In genomic region chr5:30951706-30952105, GRCm38 (mm10) we compare ENCODE assay signal across 20 mouse cellular contexts. TPM values are rescaled to one million over a fixed set of nuclear protein-coding genes. Genes with fewer than 3 reads are reported as not detected.
DNase-seq lines count a peak whose midpoint lies in the region; ATAC-seq and TF ChIP-seq lines count a peak whose summit lies in the region.
"Had no signal": no experiment of that assay in that cellular context is flagged by ENCODE, and none has a peak within 500 bp of the region (broad histone marks: within the 10 kb centered on the region; RNA-seq: fewer than 3 reads in every experiment).

No protein-coding gene starts in this region.

- 0 out of 2 replicates have a peak overlapping the region, but pooled peaks have one; percentile 5 for H3K27ac ChIP-seq in gastrocnemius, adult 2 months
- H3K27ac ChIP-seq in intestine, embryonic 15.5 days, result 0 out of 2 replicates have a peak overlapping the region, but pooled peaks have one; percentile 19
- H3K27ac ChIP-seq in intestine, embryonic 16.5 days (ENCODE audit: low read length), result no peak overlapping the region
- peak overlapping the region; percentile 19; the same call in 1 of the 2 replicates for H3K27ac ChIP-seq in left cerebral cortex, adult 2 months
- H3K27ac ChIP-seq: embryonic facial prominence, embryonic 12.5 days; forebrain, embryonic 15.5 days; hindbrain, embryonic 14.5 days had no signal

- H3K36me3 ChIP-seq in intestine, embryonic 15.5 days, result peaks cover 27% of the 10 kb centered on the region
- H3K36me3 ChIP-seq in intestine, embryonic 16.5 days (ENCODE audit: control insufficient read depth, insufficient read depth, low read length), result peaks cover 29% of the 10 kb centered on the region

- DNase-seq in gastrocnemius, adult 2 months, result no peak
- DNase-seq in gastrocnemius, postnatal 14 days, result no peak
- DNase-seq in left cerebral cortex, adult 2 months (ENCODE audit: extremely low spot score in 1 of 2, low spot score in 2 of 2), result no peak
- no peak for DNase-seq in left cerebral cortex, postnatal 14 days (ENCODE audit: low spot score in 2 of 2)
- peak; percentile 65 for DNase-seq in adipocyte (ENCODE audit: low spot score)
- no peak for DNase-seq in testis, postnatal 14 days (ENCODE audit: low spot score)
- DNase-seq: adrenal gland, adult 2 months; adrenal gland, postnatal 25 days; cerebellum, adult 2 months; gastrocnemius, postnatal 10 days; heart, postnatal 10 days had no signal

- no peak overlapping the region for H3K4me3 ChIP-seq in gastrocnemius, adult 2 months
- H3K4me3 ChIP-seq in intestine, embryonic 15.5 days (replicated peaks), result no peak overlapping the region
- H3K4me3 ChIP-seq in intestine, embryonic 16.5 days (ENCODE audit: low read length), result no peak overlapping the region
- H3K4me3 ChIP-seq in left cerebral cortex, adult 2 months, result no peak overlapping the region
- H3K4me3 ChIP-seq: embryonic facial prominence, embryonic 12.5 days; forebrain, embryonic 15.5 days had no signal

- ATAC-seq in intestine, embryonic 15.5 days, result no peak
- ATAC-seq in intestine, embryonic 16.5 days, result no peak
- ATAC-seq: forebrain, embryonic 15.5 days had no signal

- WGBS in intestine, embryonic 15.5 days, result 84% methylated on average over 6 of the region's 6 CpGs
- 80% methylated on average over 6 of the region's 6 CpGs for WGBS in intestine, embryonic 16.5 days

- H3K4me2 ChIP-seq in intestine, embryonic 15.5 days (replicated peaks), result no peak overlapping the region
- no peak overlapping the region for H3K4me2 ChIP-seq in intestine, embryonic 16.5 days (ENCODE audit: low read depth, low read length)
- H3K4me2 ChIP-seq: embryonic facial prominence, embryonic 12.5 days; forebrain, embryonic 15.5 days; hindbrain, embryonic 14.5 days had no signal

- H3K9ac ChIP-seq in intestine, embryonic 15.5 days, result no peak overlapping the region
- H3K9ac ChIP-seq in intestine, embryonic 16.5 days (ENCODE audit: low read depth, low read length), result no peak overlapping the region
- H3K9ac ChIP-seq: embryonic facial prominence, embryonic 12.5 days; forebrain, embryonic 15.5 days; hindbrain, embryonic 14.5 days had no signal

- no peaks in the 10 kb centered on the region for H3K9me3 ChIP-seq in intestine, embryonic 15.5 days
- H3K9me3 ChIP-seq in intestine, embryonic 16.5 days (ENCODE audit: control insufficient read depth, low read length), result no peaks in the 10 kb centered on the region
- H3K9me3 ChIP-seq: embryonic facial prominence, embryonic 12.5 days; forebrain, embryonic 15.5 days had no signal

- TF ChIP-seq CTCF in gastrocnemius, adult 2 months (IDR thresholded peaks at IDR 0.05), result no peak
- no peak for TF ChIP-seq CTCF in left cerebral cortex, adult 2 months (IDR thresholded peaks at IDR 0.05)

- peaks cover 7% of the 10 kb centered on the region for H3K4me1 ChIP-seq in intestine, embryonic 15.5 days (replicated peaks)
- peaks cover 10% of the 10 kb centered on the region for H3K4me1 ChIP-seq in intestine, embryonic 16.5 days (ENCODE audit: control insufficient read depth, insufficient read depth, low read length)

- H3K27me3 ChIP-seq in intestine, embryonic 15.5 days (replicated peaks), result no peaks in the 10 kb centered on the region
- no peaks in the 10 kb centered on the region for H3K27me3 ChIP-seq in intestine, embryonic 16.5 days (replicated peaks; ENCODE audit: control insufficient read depth, insufficient read depth, low read length)
- H3K27me3 ChIP-seq: embryonic facial prominence, embryonic 12.5 days; forebrain, embryonic 15.5 days had no signal

- intact Hi-C loops in gastrocnemius, adult 2 months (cut with DNase I), result no loop called here
- intact Hi-C loops in gastrocnemius, postnatal 14 days (cut with DNase I; ENCODE audit: low total_unique reads), result no loop called here
- intact Hi-C loops in left cerebral cortex, adult 2 months (cut with DNase I), result no loop called here
- intact Hi-C loops in left cerebral cortex, postnatal 14 days (cut with DNase I), result loop anchor here (10.0 kb wide), 1 partner anchor 243 kb away; the partner anchor contains the start of genes Eif2b4 and Snx17

RNA-seq across cellular contexts. Expression of gene Cgref1, which starts 6.3 kb away (rescaled TPM):
- total RNA-seq in gastrocnemius, adult 2 months (2021), result 1 to 10 TPM; 2.0 to 2.9 TPM
- 1 to 10 TPM; 4.5 to 7.7 TPM for total RNA-seq in gastrocnemius, postnatal 14 days (2021)
- 36.1 and 42.8 TPM in 2 replicates for polyA plus RNA-seq in intestine, embryonic 15.5 days (2015; fragmentation: Nextera tagmentation; extraction: Ambion mirVana)
- 67.0 and 88.7 TPM in 2 replicates for polyA plus RNA-seq in intestine, embryonic 16.5 days (2015; fragmentation: Nextera tagmentation; extraction: Ambion mirVana)
- 10 to 100 TPM; 24.2 to 26.0 TPM for total RNA-seq in left cerebral cortex, adult 2 months (2021)
- total RNA-seq in left cerebral cortex, postnatal 14 days (2021), result 10 to 100 TPM; 33.2 to 35.3 TPM
- total RNA-seq: common myeloid progenitor, adult 5-6 weeks; hematopoietic stem cell, adult 5-6 weeks; MEL had no signal

RNA-seq across cellular contexts. Expression of gene Preb, which starts 8.5 kb away (rescaled TPM):
- 10 to 100 TPM; 76.5 to 83.6 TPM for total RNA-seq in gastrocnemius, adult 2 months (2021)
- 10 to 100 TPM; 77.5 to 90.5 TPM for total RNA-seq in gastrocnemius, postnatal 14 days (2021)
- 166 and 192 TPM in 2 replicates for polyA plus RNA-seq in intestine, embryonic 15.5 days (2015; fragmentation: Nextera tagmentation; extraction: Ambion mirVana)
- polyA plus RNA-seq in intestine, embryonic 16.5 days (2015; fragmentation: Nextera tagmentation; extraction: Ambion mirVana), result 222 and 227 TPM in 2 replicates
- total RNA-seq in left cerebral cortex, adult 2 months (2021), result 100 to 1,000 TPM; 129 to 134 TPM
- 100 to 1,000 TPM; 122 to 140 TPM for total RNA-seq in left cerebral cortex, postnatal 14 days (2021)

RNA-seq across cellular contexts. Expression of gene Tcf23, which starts 16.8 kb away (rescaled TPM):
- under 1 TPM in 1 of 2 experiments, not detected in 1; 0.28 TPM for total RNA-seq in gastrocnemius, adult 2 months (2021)
- under 1 TPM; 0.35 to 0.66 TPM for total RNA-seq in gastrocnemius, postnatal 14 days (2021)
- polyA plus RNA-seq in intestine, embryonic 15.5 days (2015; fragmentation: Nextera tagmentation; extraction: Ambion mirVana), result 2.2 and 2.3 TPM in 2 replicates
- 3.3 and 4.2 TPM in 2 replicates for polyA plus RNA-seq in intestine, embryonic 16.5 days (2015; fragmentation: Nextera tagmentation; extraction: Ambion mirVana)
- under 1 TPM; 0.12 to 0.23 TPM for total RNA-seq in left cerebral cortex, adult 2 months (2021)
- total RNA-seq in left cerebral cortex, postnatal 14 days (2021), result under 1 TPM in 1 of 2 experiments, not detected in 1; 0.09 TPM
- total RNA-seq: common myeloid progenitor, adult 5-6 weeks; hematopoietic stem cell, adult 5-6 weeks had no signal
- polyA plus RNA-seq: embryonic facial prominence, embryonic 12.5 days; forebrain, embryonic 11.5 days; forebrain, embryonic 15.5 days had no signal

RNA-seq across cellular contexts. Expression of gene Khk, which starts 30.5 kb away (rescaled TPM):
- total RNA-seq in gastrocnemius, adult 2 months (2021), result 10 to 100 TPM; 29.2 to 30.8 TPM
- total RNA-seq in gastrocnemius, postnatal 14 days (2021), result 10 to 100 TPM; 31.4 to 32.7 TPM
- 23.3 and 26.9 TPM in 2 replicates for polyA plus RNA-seq in intestine, embryonic 15.5 days (2015; fragmentation: Nextera tagmentation; extraction: Ambion mirVana)
- polyA plus RNA-seq in intestine, embryonic 16.5 days (2015; fragmentation: Nextera tagmentation; extraction: Ambion mirVana), result 26.9 and 32.5 TPM in 2 replicates
- 10 to 100 TPM; 15.3 to 19.3 TPM for total RNA-seq in left cerebral cortex, adult 2 months (2021)
- total RNA-seq in left cerebral cortex, postnatal 14 days (2021), result 1 to 10 TPM; 8.3 to 9.1 TPM

RNA-seq across cellular contexts. Expression of gene Emilin1, which starts 38.5 kb away (rescaled TPM):
- total RNA-seq in gastrocnemius, adult 2 months (2021), result 1 to 10 TPM; 2.7 to 7.7 TPM
- 10 to 100 TPM; 25.7 to 31.3 TPM for total RNA-seq in gastrocnemius, postnatal 14 days (2021)
- polyA plus RNA-seq in intestine, embryonic 15.5 days (2015; fragmentation: Nextera tagmentation; extraction: Ambion mirVana), result 183 and 190 TPM in 2 replicates
- polyA plus RNA-seq in intestine, embryonic 16.5 days (2015; fragmentation: Nextera tagmentation; extraction: Ambion mirVana), result 173 and 177 TPM in 2 replicates
- total RNA-seq in left cerebral cortex, adult 2 months (2021), result 1 to 10 TPM; 3.0 to 3.3 TPM
- total RNA-seq in left cerebral cortex, postnatal 14 days (2021), result 1 to 10 TPM; 4.5 to 4.9 TPM
